Mouse (Mus musculus) embryonic facial prominence, embryonic 15.5 days (tissue): ENCODE data around the gene C8a. TPM values are rescaled to one million over a fixed set of nuclear protein-coding genes. Genes with fewer than 3 reads are reported as not detected.

ENCODE experiments used
- ATAC-seq: fragments of 200-750 bp; cut with Nextera tagmentation; 2 replicates; pipeline ENCODE4 v1.8.0; 2017; ENCODE audit warnings: low read depth, moderate TSS enrichment; ENCODE audit not compliant: insufficient number of reproducible peaks, low FRiP score, low TSS enrichment
- H3K27ac ChIP-seq: fragments of 300-500 bp; sonication (generic); replicated peaks from 2 replicates; pipeline ENCODE4 v1.5.1; 2015; ENCODE audit warnings: mild to moderate bottlenecking, inconsistent platforms
- H3K27me3 ChIP-seq: fragments of 300-500 bp; sonication (generic); 2 replicates; pipeline ENCODE4 v1.6.1; 2015; ENCODE audit warnings: inconsistent platforms
- H3K36me3 ChIP-seq: fragments of 300-500 bp; sonication (generic); 2 replicates; pipeline ENCODE4 v1.6.1; 2015; ENCODE audit warnings: mild to moderate bottlenecking, inconsistent platforms
- H3K4me1 ChIP-seq: fragments of 300-500 bp; sonication (generic); 2 replicates; pipeline ENCODE4 v1.6.1; 2015; ENCODE audit warnings: inconsistent platforms
- H3K4me2 ChIP-seq: fragments of 300-500 bp; sonication (generic); replicated peaks from 2 replicates; pipeline ENCODE4 v1.6.1; 2015; ENCODE audit warnings: mild to moderate bottlenecking, inconsistent platforms
- H3K4me3 ChIP-seq: fragments of 300-500 bp; sonication (generic); replicated peaks from 2 replicates; pipeline ENCODE4 v1.5.1; 2015; ENCODE audit warnings: mild to moderate bottlenecking, inconsistent platforms
- H3K9ac ChIP-seq: fragments of 300-500 bp; sonication (generic); 2 replicates; pipeline ENCODE4 v1.6.1; 2015; ENCODE audit warnings: inconsistent platforms
- H3K9me3 ChIP-seq: fragments of 300-500 bp; sonication (generic); replicated peaks from 2 replicates; pipeline ENCODE4 v1.6.1; 2016; ENCODE audit warnings: inconsistent platforms
- WGBS: fragments of 180-500 bp; shearing (Covaris S2); methylation state at CpG from one replicate; pipeline ENCODE4 v1.1.7; 2015; 5-methylcytosine and 5-hydroxymethylcytosine counted together
- polyA plus RNA-seq: library from polyadenylated mRNA; unstranded; fragments of >200 nt; fragmentation: Nextera tagmentation; extraction: Ambion mirVana; gene quantifications from 2 replicates; pipeline ENCODE4 v1.2.1, GENCODE M21; 2015

The C8a gene
- not detected in 2 replicates for polyA plus RNA-seq

DNA sequence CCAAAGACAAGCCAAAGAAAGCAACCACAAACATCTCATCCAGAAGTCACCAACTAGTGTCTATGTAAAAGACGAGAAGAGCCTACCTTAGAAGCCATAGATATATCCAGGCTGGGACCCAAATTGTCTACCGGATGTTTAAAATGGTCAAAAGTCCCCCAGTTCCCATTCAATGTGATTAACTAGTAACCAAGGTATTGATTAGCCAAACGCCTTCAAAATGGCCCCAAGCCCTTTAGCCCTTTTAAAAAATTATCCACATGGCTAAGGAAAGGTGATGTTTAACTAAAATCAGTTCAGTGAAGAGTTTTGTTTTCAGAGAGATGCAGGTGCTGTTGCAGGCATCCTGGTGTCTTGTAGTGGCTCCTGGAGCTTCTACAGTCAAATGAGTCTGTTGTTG is at the start of gene C8a:
TSS of gene C8a (minus strand) at position 76 of the 400 bp plus-strand sequence.
- no peaks in the 10 kb centered on the region for H3K36me3 ChIP-seq
- no peaks in the 10 kb centered on the region for H3K4me1 ChIP-seq
- 80% methylated on average over 3 of the region's 3 CpGs for WGBS
- no peak within 1 kb of the TSS for H3K9ac ChIP-seq
- no peaks in the 10 kb centered on the region for H3K9me3 ChIP-seq
- H3K4me2 ChIP-seq = no peak within 1 kb of the TSS
- no peak within 1 kb of the TSS for H3K4me3 ChIP-seq
- H3K27me3 ChIP-seq = no peaks in the 10 kb centered on the region
- ATAC-seq = no peak
- H3K27ac ChIP-seq = no peak within 1 kb of the TSS

DNA sequence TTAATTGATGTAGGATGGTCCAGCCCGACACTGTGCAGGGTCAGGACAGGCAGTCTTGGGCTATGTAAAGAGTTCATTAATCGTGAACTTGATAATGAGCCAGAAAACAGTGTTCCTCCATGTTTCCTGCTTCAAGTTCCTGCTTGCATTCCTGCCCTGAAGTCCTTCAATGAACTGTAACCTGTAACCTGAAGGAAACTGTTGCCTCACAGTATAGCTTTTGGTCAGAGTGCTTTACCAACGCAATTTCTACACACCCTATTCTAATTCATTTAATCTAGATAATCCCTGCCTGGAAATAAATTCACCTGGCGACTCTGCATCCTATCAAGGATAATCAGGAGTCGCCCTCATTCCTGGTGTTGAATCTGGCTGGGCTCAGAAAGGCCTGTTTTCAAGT is 49.2 kb upstream of the C8a start:
- Histone ChIP-seq H3K36me3 (no peaks in the 10 kb centered on the region), H3K4me1 (no peaks in the 10 kb centered on the region), H3K9me3 (no peaks in the 10 kb centered on the region), H3K27ac (no peak overlapping the region), H3K27me3 (no peaks in the 10 kb centered on the region), H3K9ac (no peak overlapping the region), H3K4me2 (no peak overlapping the region), H3K4me3 (no peak overlapping the region)
- 84% methylated on average over 5 of the region's 5 CpGs for WGBS
- ATAC-seq = no peak

DNA sequence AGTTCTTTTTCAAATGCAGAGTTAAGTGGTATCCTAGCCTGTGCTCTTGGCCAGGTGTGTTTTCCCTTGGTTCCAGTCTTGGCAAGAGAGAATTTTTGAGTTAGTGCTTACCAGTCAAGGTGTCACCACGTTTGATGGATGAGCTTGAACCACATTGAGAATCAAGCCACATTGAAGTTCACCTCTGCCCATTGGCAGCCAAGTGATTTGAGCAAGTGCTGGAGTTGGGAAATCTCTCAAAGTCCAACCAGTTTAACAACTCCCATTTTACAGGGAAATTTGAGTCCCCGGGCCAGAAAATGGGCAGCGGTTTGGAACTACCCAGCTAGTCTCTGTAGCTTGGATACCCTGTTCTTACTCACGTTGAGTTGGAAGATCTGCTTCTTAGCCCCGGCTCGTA is 41.8 kb upstream of the C8a start:
- Histone ChIP-seq H3K9me3 (no peaks in the 10 kb centered on the region), H3K9ac (no peak overlapping the region), H3K4me2 (no peak overlapping the region), H3K27me3 (peaks cover 10% of the 10 kb centered on the region), H3K36me3 (no peaks in the 10 kb centered on the region), H3K4me3 (no peak overlapping the region), H3K4me1 (peaks cover 6% of the 10 kb centered on the region; the same call in 1 of the 2 replicates), H3K27ac (no peak overlapping the region)
- 78% methylated on average over 6 of the region's 6 CpGs for WGBS
- ATAC-seq = no peak

DNA sequence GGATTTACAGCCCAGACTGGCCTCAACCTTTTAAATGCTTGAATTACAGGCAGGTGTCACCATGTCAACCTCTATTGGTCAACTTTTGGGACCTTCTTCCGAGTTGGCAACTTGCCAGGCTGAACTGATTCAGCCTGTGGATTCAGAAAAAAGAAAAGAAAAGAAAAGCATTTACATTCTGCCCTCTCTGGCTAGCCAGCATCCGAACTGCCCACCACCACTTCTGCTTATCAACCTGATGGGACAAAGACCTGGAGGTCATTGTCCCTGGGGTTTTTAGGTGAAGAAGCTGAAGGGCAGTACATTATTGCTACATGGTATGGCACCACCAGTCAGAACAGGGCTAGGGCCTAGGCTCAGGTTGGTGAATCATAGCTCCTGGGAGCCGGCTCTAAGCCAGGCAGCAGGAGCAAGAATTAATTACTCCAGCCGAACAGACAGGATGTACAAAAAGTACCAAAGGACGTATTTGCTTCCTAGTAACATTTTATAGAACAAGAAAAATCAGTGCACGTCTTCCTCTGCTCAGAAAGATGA is 38.6 kb upstream of the C8a start:
- Histone ChIP-seq H3K4me1 (peaks cover 6% of the 10 kb centered on the region; the same call in 1 of the 2 replicates), H3K36me3 (no peaks in the 10 kb centered on the region), H3K4me3 (no peak overlapping the region), H3K9me3 (no peaks in the 10 kb centered on the region), H3K27ac (no peak overlapping the region), H3K9ac (no peak overlapping the region), H3K4me2 (no peak overlapping the region), H3K27me3 (peaks cover 10% of the 10 kb centered on the region)
- no peak for ATAC-seq
- WGBS = 59% methylated on average over 6 of the region's 6 CpGs

DNA sequence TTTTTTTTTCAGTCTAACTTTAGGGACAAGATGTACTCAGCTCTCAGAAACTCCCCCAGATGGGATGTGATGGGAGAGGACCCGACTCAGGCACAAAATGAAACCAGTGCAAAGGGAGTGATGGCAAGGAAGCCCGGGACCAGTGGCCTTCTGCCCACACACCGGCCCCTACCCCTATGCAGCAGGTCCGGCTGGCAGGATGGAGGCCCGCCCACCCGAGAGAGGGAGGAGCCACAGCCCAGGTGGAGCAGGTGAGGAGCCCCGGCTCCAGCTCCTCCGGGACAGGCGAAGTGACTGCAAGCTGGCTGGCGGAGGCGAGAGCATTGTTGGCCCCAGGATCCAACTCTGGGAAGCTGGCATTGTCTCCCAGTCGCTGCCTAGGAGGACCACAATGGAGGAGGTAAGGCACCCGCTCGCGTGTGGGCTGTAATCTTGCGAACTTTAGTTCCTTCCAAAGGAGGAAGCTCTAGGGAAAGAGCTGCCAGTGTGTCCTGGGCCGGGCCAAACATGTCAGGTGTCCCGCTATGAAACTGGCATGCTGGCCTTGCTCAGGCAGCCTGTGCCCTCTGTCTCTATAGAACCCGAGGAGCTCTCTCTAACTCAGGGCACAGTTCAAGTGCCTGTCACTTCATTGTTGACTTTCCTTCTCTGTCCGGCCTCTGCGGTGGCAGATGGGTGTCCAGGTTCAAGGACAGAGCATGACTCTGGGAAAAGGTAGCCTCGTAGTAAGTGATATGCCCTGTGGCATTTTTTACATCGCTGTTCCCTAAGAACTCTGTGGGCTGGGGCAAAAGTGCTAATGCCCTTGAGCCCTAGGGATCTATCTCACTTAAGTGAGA is 37.3 kb upstream of the C8a start, which contains the start of gene Fyb2:
TSS of gene Fyb2 (plus strand) at position 166 of the 839 bp plus-strand sequence.
- H3K4me2 ChIP-seq = peak within 1 kb of the TSS; percentile 36
- peaks cover 6% of the 10 kb centered on the region; the same call in 1 of the 2 replicates for H3K4me1 ChIP-seq
- H3K27me3 ChIP-seq = peaks cover 10% of the 10 kb centered on the region
- no peak for ATAC-seq
- no peaks in the 10 kb centered on the region for H3K36me3 ChIP-seq
- H3K27ac ChIP-seq = no peak within 1 kb of the TSS
- H3K4me3 ChIP-seq = peak within 1 kb of the TSS; percentile 21
- H3K9ac ChIP-seq = no peak within 1 kb of the TSS
- H3K9me3 ChIP-seq = no peaks in the 10 kb centered on the region
- WGBS = 24% methylated on average over 23 of the region's 23 CpGs

DNA sequence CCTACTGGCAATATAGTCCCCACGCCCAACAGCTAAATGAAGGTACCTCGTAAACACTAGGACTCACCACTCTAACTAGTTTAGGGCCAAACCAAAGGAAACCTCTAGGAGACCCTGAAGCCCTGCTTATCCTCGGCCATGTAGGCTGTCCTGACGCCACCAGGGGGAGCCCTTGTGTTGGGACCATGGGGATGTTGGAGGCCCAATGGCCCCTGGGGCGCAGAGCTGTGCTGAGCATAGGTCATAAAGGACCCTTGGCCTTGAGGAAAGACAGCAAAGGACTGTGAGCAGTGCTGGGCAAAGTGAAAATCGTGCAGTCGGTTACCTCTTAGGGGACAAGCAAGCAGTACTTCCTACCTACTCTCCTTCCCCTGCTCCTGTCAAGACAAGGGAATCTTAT is 35.5 kb upstream of the C8a start:
- Histone ChIP-seq H3K27me3 (peaks cover 10% of the 10 kb centered on the region), H3K4me3 (no peak overlapping the region), H3K9ac (no peak overlapping the region), H3K9me3 (no peaks in the 10 kb centered on the region), H3K4me1 (peaks cover 6% of the 10 kb centered on the region; the same call in 1 of the 2 replicates), H3K36me3 (no peaks in the 10 kb centered on the region), H3K4me2 (no peak overlapping the region), H3K27ac (no peak overlapping the region)
- ATAC-seq = peak; percentile 11; the same call in 1 of the 2 replicates
- 28% methylated on average over 7 of the region's 7 CpGs for WGBS

DNA sequence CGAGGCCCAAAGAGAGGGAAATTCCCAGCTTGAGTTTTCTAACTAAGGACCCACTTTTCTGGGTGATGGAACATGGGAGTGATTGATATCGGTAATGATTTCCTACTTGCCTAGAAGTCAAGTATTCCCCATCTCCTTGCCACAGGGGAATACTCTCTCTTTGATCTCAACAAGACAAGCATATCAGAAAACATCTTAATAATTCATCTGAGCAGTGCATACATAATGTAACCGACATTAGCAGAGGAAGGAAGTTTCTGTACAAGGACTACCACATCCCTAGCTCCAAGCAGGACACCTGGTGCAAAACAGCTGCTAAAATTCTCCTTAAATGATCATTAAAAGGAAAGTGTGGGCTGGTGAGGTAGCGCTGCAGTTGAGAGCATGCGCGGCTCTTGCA is 28.9 kb upstream of the C8a start:
- Histone ChIP-seq H3K9ac (no peak overlapping the region), H3K4me3 (no peak overlapping the region), H3K27ac (no peak overlapping the region), H3K4me1 (no peaks in the 10 kb centered on the region), H3K9me3 (no peaks in the 10 kb centered on the region), H3K27me3 (no peaks in the 10 kb centered on the region), H3K4me2 (no peak overlapping the region), H3K36me3 (no peaks in the 10 kb centered on the region)
- WGBS = 78% methylated on average over 6 of the region's 6 CpGs
- ATAC-seq = no peak

DNA sequence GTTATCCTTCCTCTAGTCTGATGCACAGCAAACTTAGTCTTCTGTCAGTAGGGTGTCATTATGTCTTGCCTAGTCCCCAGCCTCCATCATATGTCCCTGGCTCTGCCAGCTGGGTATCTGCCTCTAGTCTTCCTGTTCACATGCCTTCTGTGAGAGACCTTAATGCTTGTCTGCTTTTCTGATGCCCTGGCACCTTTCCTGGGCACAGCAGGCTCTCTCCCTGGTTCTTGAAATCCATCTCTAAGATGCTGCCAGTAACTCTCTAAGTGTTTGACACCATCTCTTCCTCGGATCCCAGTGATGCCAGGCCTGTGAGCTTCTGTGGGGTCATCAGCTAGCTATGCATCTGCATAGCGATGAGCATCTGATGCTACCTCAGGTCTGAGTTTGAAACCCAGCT is 26.6 kb upstream of the C8a start:
- no peaks in the 10 kb centered on the region for H3K4me1 ChIP-seq
- no peaks in the 10 kb centered on the region for H3K27me3 ChIP-seq
- H3K36me3 ChIP-seq = no peaks in the 10 kb centered on the region
- H3K27ac ChIP-seq = no peak overlapping the region
- no peaks in the 10 kb centered on the region for H3K9me3 ChIP-seq
- no peak overlapping the region for H3K4me3 ChIP-seq
- H3K9ac ChIP-seq = no peak overlapping the region
- no peak for ATAC-seq
- no peak overlapping the region for H3K4me2 ChIP-seq
- WGBS = 84% methylated on average over 2 of the region's 2 CpGs

DNA sequence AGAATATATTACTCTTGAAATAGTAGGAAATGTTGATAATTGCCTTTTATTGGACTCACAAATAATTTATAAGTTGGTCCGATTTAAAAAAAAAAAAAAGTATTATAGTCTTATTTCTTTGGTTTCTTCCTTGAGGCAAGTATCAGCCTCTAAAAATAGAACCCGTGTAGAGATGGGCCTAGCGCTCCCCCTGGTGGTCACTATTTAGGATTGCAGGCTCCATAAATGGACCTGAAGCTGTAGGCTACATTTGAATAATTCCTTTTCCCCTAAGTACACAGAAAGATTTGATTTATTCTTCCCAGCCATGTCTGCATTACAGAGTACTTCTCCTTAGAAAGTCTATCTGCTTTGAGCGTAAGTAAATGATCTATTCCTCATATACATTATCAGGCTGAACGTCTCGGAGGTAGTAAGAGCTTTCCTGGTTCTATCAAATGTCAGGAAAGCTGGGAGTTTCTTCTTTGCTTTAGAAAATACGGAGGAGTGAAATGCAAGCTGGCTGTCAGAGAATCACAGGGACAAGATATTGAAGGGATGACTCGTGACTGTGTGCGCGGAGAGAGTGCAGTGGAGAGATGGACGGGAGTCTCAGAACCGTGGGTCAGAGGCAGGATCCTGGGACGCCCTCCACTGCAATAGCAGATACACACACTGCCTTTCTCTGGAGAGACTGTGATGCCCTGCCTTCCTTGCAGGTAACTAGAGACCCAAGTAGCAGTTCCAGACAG is 18.0 kb upstream of the C8a start:
- H3K4me2 ChIP-seq = no peak overlapping the region
- H3K27ac ChIP-seq = no peak overlapping the region
- 53% methylated on average over 13 of the region's 13 CpGs for WGBS
- no peak overlapping the region for H3K9ac ChIP-seq
- H3K4me3 ChIP-seq = no peak overlapping the region
- H3K27me3 ChIP-seq = no peaks in the 10 kb centered on the region; the same call in 1 of the 2 replicates
- 0 out of 2 replicates have a peak, but pooled peaks cover 1% of the 10 kb centered on the region for H3K4me1 ChIP-seq
- no peaks in the 10 kb centered on the region for H3K9me3 ChIP-seq
- H3K36me3 ChIP-seq = no peaks in the 10 kb centered on the region
- no peak for ATAC-seq

DNA sequence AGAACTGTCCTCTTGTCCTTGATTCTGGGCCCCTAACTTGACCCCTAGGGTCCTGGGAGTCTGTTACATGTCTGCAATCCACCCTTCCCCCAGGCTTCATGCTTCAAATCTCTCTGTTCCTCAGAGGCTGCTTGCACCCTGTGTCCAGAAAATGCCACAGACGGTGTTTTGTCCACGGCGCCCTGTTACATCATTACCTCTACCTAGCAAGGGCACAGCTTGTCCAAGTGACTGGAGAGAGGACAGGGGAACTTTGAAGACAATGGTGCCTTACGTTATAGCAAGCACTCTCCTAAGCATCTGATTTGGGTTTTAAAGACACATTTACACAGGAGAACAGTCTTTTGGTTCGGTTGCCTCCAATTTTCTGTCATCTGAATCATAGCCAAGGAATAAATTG is 17.4 kb upstream of the C8a start:
- H3K36me3 ChIP-seq = no peaks in the 10 kb centered on the region
- no peak overlapping the region for H3K4me3 ChIP-seq
- 64% methylated on average over 5 of the region's 5 CpGs for WGBS
- no peak overlapping the region for H3K4me2 ChIP-seq
- no peak for ATAC-seq
- H3K9me3 ChIP-seq = no peaks in the 10 kb centered on the region
- 0 out of 2 replicates have a peak, but pooled peaks cover 4% of the 10 kb centered on the region for H3K4me1 ChIP-seq
- no peak overlapping the region for H3K9ac ChIP-seq
- no peak overlapping the region for H3K27ac ChIP-seq
- H3K27me3 ChIP-seq = no peaks in the 10 kb centered on the region; the same call in 1 of the 2 replicates

DNA sequence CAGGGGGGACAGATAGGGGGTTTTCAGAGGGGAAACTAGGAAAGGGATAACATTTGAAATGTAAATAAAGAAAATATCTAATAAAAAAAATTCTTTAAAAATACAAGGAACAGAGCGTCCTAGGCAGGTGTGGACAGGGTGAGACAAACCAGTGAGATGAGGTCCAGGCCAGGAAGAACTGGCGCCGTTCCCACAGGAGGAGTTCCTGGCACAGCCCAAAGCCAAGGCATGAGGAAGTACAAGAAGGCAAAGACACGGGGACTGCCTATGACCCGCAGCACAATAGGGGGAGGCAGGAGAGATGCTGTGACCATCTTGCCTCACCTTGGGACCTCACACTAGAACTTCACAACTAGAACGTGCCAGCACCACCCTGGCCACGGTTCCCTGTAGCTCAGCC is 15.5 kb upstream of the C8a start:
- Histone ChIP-seq H3K27me3 (no peaks in the 10 kb centered on the region; the same call in 1 of the 2 replicates), H3K36me3 (no peaks in the 10 kb centered on the region), H3K27ac (no peak overlapping the region), H3K4me2 (no peak overlapping the region), H3K9ac (no peak overlapping the region), H3K4me1 (0 out of 2 replicates have a peak, but pooled peaks cover 4% of the 10 kb centered on the region), H3K9me3 (no peaks in the 10 kb centered on the region), H3K4me3 (no peak overlapping the region)
- WGBS = 84% methylated on average over 7 of the region's 7 CpGs
- ATAC-seq = no peak
